Mouse (Mus musculus) forebrain, embryonic 14.5 days (tissue): ENCODE data around the gene Cyp4f13. TPM values are rescaled to one million over a fixed set of nuclear protein-coding genes. Genes with fewer than 3 reads are reported as not detected.

Experiments used
- ATAC-seq: fragments of 200-750 bp; cut with Nextera tagmentation; 2 replicates; pipeline ENCODE4 v1.8.0; 2017; ENCODE audit warnings: mild to moderate bottlenecking, moderate library complexity
- DNase-seq: peaks from one replicate; pipeline ENCODE4 v3.0.0-alpha.2; 2015; ENCODE audit warnings: low spot score
- H3K27ac ChIP-seq: fragments of 300-500 bp; sonication (generic); 2 replicates; pipeline ENCODE4 v1.5.1; 2014; ENCODE audit warnings: low read depth, mild to moderate bottlenecking, control low read depth, low read length, moderate library complexity
- H3K27me3 ChIP-seq: fragments of 300-500 bp; sonication (generic); replicated peaks from 2 replicates; pipeline ENCODE4 v1.6.1; 2014; ENCODE audit warnings: low read length, control low read depth, mixed read lengths; ENCODE audit not compliant: control insufficient read depth, insufficient read depth
- H3K36me3 ChIP-seq: fragments of 300-500 bp; sonication (generic); 2 replicates; pipeline ENCODE4 v1.6.1; 2014; ENCODE audit warnings: low read length, control low read depth; ENCODE audit not compliant: control insufficient read depth, insufficient read depth
- H3K4me1 ChIP-seq: fragments of 300-500 bp; sonication (generic); 2 replicates; pipeline ENCODE4 v1.6.1; 2014; ENCODE audit warnings: antibody characterized with exemption, low read length, control low read depth; ENCODE audit not compliant: control insufficient read depth, insufficient read depth
- H3K4me2 ChIP-seq: fragments of 300-500 bp; sonication (generic); 2 replicates; pipeline ENCODE4 v1.6.1; 2014; ENCODE audit warnings: mild to moderate bottlenecking, control low read depth, low read length
- H3K4me3 ChIP-seq: fragments of 300-500 bp; sonication (generic); 2 replicates; pipeline ENCODE4 v1.5.1; 2014; ENCODE audit warnings: low read depth, low read length, control low read depth
- H3K9ac ChIP-seq: fragments of 300-500 bp; sonication (generic); 2 replicates; pipeline ENCODE4 v1.6.1; 2014; ENCODE audit warnings: mild to moderate bottlenecking, low read length, control low read depth, moderate library complexity
- H3K9me3 ChIP-seq: fragments of 300-500 bp; sonication (generic); replicated peaks from 2 replicates; pipeline ENCODE4 v1.6.1; 2016; ENCODE audit warnings: low read length, control low read depth, mixed read lengths; ENCODE audit not compliant: control insufficient read depth
- WGBS: fragments of 180-500 bp; shearing (Covaris S2); extraction: QIAGEN DNeasy Blood & Tissue Kit; methylation state at CpG from one replicate; pipeline ENCODE4 v1.1.7; 2014; 5-methylcytosine and 5-hydroxymethylcytosine counted together
- polyA plus RNA-seq: library from polyadenylated mRNA; unstranded; fragments of >200 nt; fragmentation: Nextera tagmentation; extraction: Ambion mirVana; gene quantifications from 2 replicates; pipeline ENCODE4 v1.2.1, GENCODE M21; 2014

The Cyp4f13 gene
- 3.6 and 4.5 TPM in 2 replicates for polyA plus RNA-seq

GRCm38 (mm10) chr17:32947215-32947914 lies at the start of gene Cyp4f13:
Gene Cyp4f13 (minus strand): TSS chr17:32947402.
- H3K4me2 ChIP-seq: peak within 1 kb of the TSS; percentile 62
- H3K9me3 ChIP-seq: no peaks in the 10 kb centered on the region
- H3K36me3 ChIP-seq: no peaks in the 10 kb centered on the region
- 36% methylated on average over 12 of the region's 12 CpGs for WGBS
- DNase-seq: peak; percentile 91
- ATAC-seq: peak; percentile 96
- no peaks in the 10 kb centered on the region for H3K27me3 ChIP-seq
- H3K4me3 ChIP-seq: peak within 1 kb of the TSS; percentile 41
- H3K4me1 ChIP-seq: 0 out of 2 replicates have a peak, but pooled peaks cover 6% of the 10 kb centered on the region
- no peak within 1 kb of the TSS; the same call in 1 of the 2 replicates for H3K27ac ChIP-seq
- peak within 1 kb of the TSS; percentile 52 for H3K9ac ChIP-seq

GRCm38 (mm10) chr17:32992699-32993474 lies 45.7 kb upstream of the Cyp4f13 start, which contains the start of gene Zfp952:
Gene Zfp952 (plus strand): TSS chr17:32993129.
- no peaks in the 10 kb centered on the region for H3K9me3 ChIP-seq
- peaks cover 9% of the 10 kb centered on the region for H3K36me3 ChIP-seq
- peak; percentile 97 for DNase-seq
- peak within 1 kb of the TSS; percentile 82 for H3K9ac ChIP-seq
- peak within 1 kb of the TSS; percentile 77 for H3K4me2 ChIP-seq
- no peaks in the 10 kb centered on the region for H3K27me3 ChIP-seq
- under 1% methylated on average over 21 of the region's 21 CpGs for WGBS
- H3K4me1 ChIP-seq: peaks cover 5% of the 10 kb centered on the region
- peak within 1 kb of the TSS; percentile 81 for H3K27ac ChIP-seq
- peak within 1 kb of the TSS; percentile 76 for H3K4me3 ChIP-seq
- peak; percentile 99 for ATAC-seq

DNA sequence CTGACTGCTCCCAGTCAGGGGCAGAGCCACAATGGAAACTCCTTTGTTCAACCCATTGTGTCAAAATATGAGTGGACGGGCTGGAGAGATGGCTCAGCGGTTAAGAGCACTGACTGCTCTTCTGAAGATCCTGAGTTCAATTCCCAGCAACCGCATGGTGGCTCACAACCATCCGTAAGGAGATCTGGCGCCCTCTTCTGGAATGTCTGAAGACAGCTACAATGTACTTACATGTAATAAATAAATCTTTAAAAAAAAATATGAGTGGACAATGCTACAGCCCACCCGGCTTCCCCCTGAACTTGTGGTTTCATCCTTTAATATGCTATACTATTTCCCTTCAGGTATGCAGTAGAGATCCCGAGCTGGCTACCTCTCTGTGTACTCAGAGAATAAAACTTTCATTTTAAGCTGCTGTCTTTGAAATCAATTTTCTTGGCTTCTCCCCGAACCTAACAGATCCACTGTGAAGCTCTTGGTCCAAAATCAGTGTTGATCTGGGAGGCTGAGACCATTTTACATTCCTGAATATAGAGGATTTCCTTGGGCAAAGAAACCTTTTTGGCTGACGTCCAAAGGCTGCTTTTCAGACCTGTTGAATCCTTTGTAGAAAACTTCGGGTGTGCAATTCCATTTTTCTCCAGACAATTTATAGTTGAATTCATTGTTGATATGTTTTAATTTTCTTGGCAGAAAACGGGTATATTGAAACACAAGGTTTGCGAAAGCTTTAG lies 44.9 kb upstream of the Cyp4f13 start:
- 62% methylated on average over 12 of the region's 12 CpGs for WGBS
- no peaks in the 10 kb centered on the region for H3K9me3 ChIP-seq
- H3K4me1 ChIP-seq: peaks cover 5% of the 10 kb centered on the region
- peaks cover 9% of the 10 kb centered on the region for H3K36me3 ChIP-seq
- peak overlapping the region; percentile 77 for H3K4me2 ChIP-seq
- no peak overlapping the region for H3K27ac ChIP-seq
- DNase-seq (peak; percentile 42), ATAC-seq (no peak)
- H3K4me3 ChIP-seq: peak overlapping the region; percentile 76; the same call in 1 of the 2 replicates
- peak overlapping the region; percentile 82 for H3K9ac ChIP-seq
- H3K27me3 ChIP-seq: no peaks in the 10 kb centered on the region

- Histone ChIP-seq H3K9me3 (no peaks in the 10 kb centered on the region), H3K4me2 (no peak overlapping the region), H3K27ac (no peak overlapping the region), H3K4me1 (no peaks in the 10 kb centered on the region), H3K27me3 (no peaks in the 10 kb centered on the region), H3K9ac (no peak overlapping the region), H3K4me3 (no peak overlapping the region), H3K36me3 (no peaks in the 10 kb centered on the region)
- 75% methylated on average over 4 of the region's 4 CpGs for WGBS
- no peak for DNase-seq
- no peak for ATAC-seq
These were observed 39.1 kb upstream of the Cyp4f13 start for GRCm38 (mm10) chr17:32986301-32986700.

- H3K4me2 ChIP-seq: no peak overlapping the region
These were observed 34.2 kb upstream of the Cyp4f13 start for GRCm38 (mm10) chr17:32981361-32981760.

DNA sequence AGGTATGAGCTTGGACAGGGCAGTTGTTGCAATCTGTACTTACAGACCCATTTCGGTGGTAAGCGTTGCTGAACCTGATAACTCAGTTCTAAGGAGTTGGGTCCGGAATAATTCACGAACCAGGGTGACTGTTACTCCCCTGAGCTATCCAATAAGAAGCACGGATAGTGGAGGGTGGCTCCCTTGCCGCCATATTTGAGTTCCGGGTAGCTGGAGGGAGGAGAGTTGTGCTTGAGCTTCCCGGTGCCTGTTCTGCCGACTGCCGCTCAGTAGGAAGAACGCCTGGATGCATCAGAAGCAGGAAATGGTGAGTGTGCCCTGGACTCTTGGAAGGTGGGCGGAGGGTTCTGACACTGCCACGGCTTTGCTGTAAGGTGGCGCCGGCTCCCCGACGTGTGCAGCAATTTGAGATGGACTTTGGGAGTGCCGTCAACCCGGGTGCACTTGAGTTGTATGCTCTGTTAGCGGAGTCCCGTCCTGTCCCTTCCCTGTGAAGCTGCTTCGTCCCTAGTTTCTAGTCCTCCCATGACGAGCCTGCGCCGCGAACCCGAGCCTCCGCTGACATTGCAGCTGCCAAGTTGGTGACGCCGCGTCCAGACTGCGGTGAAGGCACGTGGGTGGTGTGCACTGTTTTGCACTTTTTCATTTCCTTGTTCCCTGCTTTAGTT lies 18.6 kb upstream of the Cyp4f13 start, which contains the start of gene Zfp472:
TSS of gene Zfp472 (plus strand) at position 192 of the 668 bp plus-strand sequence.
- Histone ChIP-seq H3K9me3 (no peaks in the 10 kb centered on the region), H3K36me3 (no peaks in the 10 kb centered on the region), H3K4me3 (peak within 1 kb of the TSS; percentile 88), H3K4me1 (peaks cover 13% of the 10 kb centered on the region), H3K4me2 (peak within 1 kb of the TSS; percentile 78), H3K9ac (peak within 1 kb of the TSS; percentile 67), H3K27ac (peak within 1 kb of the TSS; percentile 61; the same call in 1 of the 2 replicates), H3K27me3 (no peaks in the 10 kb centered on the region)
- peak; percentile 96 for DNase-seq
- under 1% methylated on average over 33 of the region's 33 CpGs for WGBS
- peak; percentile 100 for ATAC-seq

More at GRCm38 (mm10) chr17:32981361-32981760, 34.2 kb upstream of the Cyp4f13 start:
- Histone ChIP-seq H3K9ac (no peak overlapping the region), H3K4me3 (no peak overlapping the region), H3K27ac (no peak overlapping the region), H3K4me1 (no peaks in the 10 kb centered on the region), H3K27me3 (no peaks in the 10 kb centered on the region), H3K9me3 (no peaks in the 10 kb centered on the region), H3K36me3 (peaks cover 30% of the 10 kb centered on the region)
- no peak for ATAC-seq
- DNase-seq: peak; percentile 9
- WGBS: 92% methylated on average over 4 of the region's 4 CpGs

GRCm38 (mm10) chr17:32965253-32965622 lies 18.0 kb upstream of the Cyp4f13 start:
- no peaks in the 10 kb centered on the region for H3K27me3 ChIP-seq
- H3K9me3 ChIP-seq: no peaks in the 10 kb centered on the region
- peak overlapping the region; percentile 78 for H3K4me2 ChIP-seq
- peak overlapping the region; percentile 67 for H3K9ac ChIP-seq
- peak; percentile 69 for ATAC-seq
- peaks cover 13% of the 10 kb centered on the region for H3K4me1 ChIP-seq
- WGBS: under 1% methylated on average over 14 of the region's 14 CpGs
- H3K27ac ChIP-seq: no peak overlapping the region
- H3K36me3 ChIP-seq: no peaks in the 10 kb centered on the region
- H3K4me3 ChIP-seq: peak overlapping the region; percentile 88
- no peak for DNase-seq

DNA sequence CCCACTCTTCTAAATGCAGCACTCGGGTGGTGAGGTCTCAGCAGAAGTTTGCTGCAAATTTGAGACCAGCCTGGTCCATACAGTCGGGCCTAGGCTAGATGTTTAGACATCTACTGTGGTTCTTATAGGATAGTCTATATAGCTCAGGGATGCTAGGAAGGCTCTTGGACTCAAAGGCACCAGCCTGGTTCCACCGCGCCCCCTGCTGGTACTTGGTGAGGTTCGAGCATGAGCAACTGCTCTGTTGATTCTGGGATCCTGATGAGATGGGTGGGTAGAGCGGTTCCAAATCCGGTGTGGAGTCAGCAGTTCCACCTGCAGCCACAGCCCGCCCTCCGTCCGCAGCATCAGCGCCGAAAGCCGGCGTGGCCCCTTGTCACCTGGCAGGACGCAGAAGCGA lies 4.2 kb upstream of the Cyp4f13 start:
- no peaks in the 10 kb centered on the region for H3K9me3 ChIP-seq
- H3K27me3 ChIP-seq: no peaks in the 10 kb centered on the region
- 31% methylated on average over 16 of the region's 16 CpGs for WGBS
- no peak overlapping the region for H3K4me3 ChIP-seq
- ATAC-seq (no peak), DNase-seq (peak; percentile 69)
- no peaks in the 10 kb centered on the region for H3K36me3 ChIP-seq
- H3K9ac ChIP-seq: no peak overlapping the region
- no peak overlapping the region for H3K27ac ChIP-seq
- H3K4me1 ChIP-seq: 0 out of 2 replicates have a peak, but pooled peaks cover 4% of the 10 kb centered on the region
- no peak overlapping the region for H3K4me2 ChIP-seq
